In genomic region chr13:49461458-49462132, GRCm38 (mm10) we compare ENCODE assay signal across 10 mouse cellular contexts. TPM values are rescaled to one million over a fixed set of nuclear protein-coding genes. Genes with fewer than 3 reads are reported as not detected.
DNase-seq lines count a peak whose midpoint lies in the region; ATAC-seq and TF ChIP-seq lines count a peak whose summit lies in the region.
"Had no signal": no experiment of that assay in that cellular context is flagged by ENCODE, and none has a peak within 500 bp of the region (broad histone marks: within the 10 kb centered on the region; RNA-seq: fewer than 3 reads in every experiment).

No protein-coding gene starts in this region.

- peaks cover 10% of the 10 kb centered on the region for H3K4me1 ChIP-seq in lung, adult 2 months (ENCODE audit: control insufficient read depth, insufficient read depth, low read length)
- H3K4me1 ChIP-seq in stomach, embryonic 15.5 days: no peaks in the 10 kb centered on the region

- H3K9ac ChIP-seq in stomach, embryonic 15.5 days: no peak overlapping the region
- H3K9ac ChIP-seq: liver, embryonic 15.5 days had no signal

- DNase-seq in gastrocnemius, adult 2 months: peak; percentile 55
- DNase-seq in gastrocnemius, postnatal 36 days: no peak
- DNase-seq in lung, adult 18-20 months: peak; percentile 38 to 58
- no peak for DNase-seq in lung, adult 2 months
- DNase-seq in kidney, postnatal 36 days: peak; percentile 74 to 88
- DNase-seq in layer of hippocampus, adult 8-10 months (ENCODE audit: low spot score in 2 of 2): no peak
- DNase-seq in cerebellum, postnatal 36 days: no peak
- DNase-seq: cerebellum, adult 11-12 months had no signal

- TF ChIP-seq POLR2A in lung, adult 2 months (IDR thresholded peaks at IDR 0.05; ENCODE audit: borderline replicate concordance, extremely low read depth, low read depth, low read length): no peak

- no peak overlapping the region for H3K4me2 ChIP-seq in stomach, embryonic 15.5 days
- H3K4me2 ChIP-seq: liver, embryonic 15.5 days had no signal

- intact Hi-C loops in gastrocnemius, adult 2 months (cut with DNase I): no loop called here
- intact Hi-C loops in gastrocnemius, postnatal 36 days (cut with DNase I): no loop called here

- no peak for ATAC-seq in stomach, embryonic 15.5 days (ENCODE audit: insufficient read depth, low FRiP score, low read depth)

- peaks cover 7% of the 10 kb centered on the region; the same call in 1 of the 2 replicates for H3K36me3 ChIP-seq in stomach, embryonic 15.5 days

- no peaks in the 10 kb centered on the region for H3K27me3 ChIP-seq in stomach, embryonic 15.5 days (replicated peaks)
- H3K27me3 ChIP-seq: liver, embryonic 15.5 days had no signal

- H3K4me3 ChIP-seq in gastrocnemius, adult 2 months: no peak overlapping the region
- no peak overlapping the region for H3K4me3 ChIP-seq in lung, adult 2 months (replicated peaks; ENCODE audit: extremely low read depth, low read depth, low read length)
- H3K4me3 ChIP-seq in stomach, embryonic 15.5 days (replicated peaks): no peak overlapping the region
- H3K4me3 ChIP-seq: liver, embryonic 15.5 days had no signal

- no peaks in the 10 kb centered on the region for H3K9me3 ChIP-seq in stomach, embryonic 15.5 days
- H3K9me3 ChIP-seq: liver, embryonic 15.5 days had no signal

- no peak for TF ChIP-seq CTCF in gastrocnemius, adult 2 months (IDR thresholded peaks at IDR 0.05)
- TF ChIP-seq CTCF in lung, adult 2 months (IDR thresholded peaks at IDR 0.05; ENCODE audit: insufficient read depth, low read length): no peak

- peak overlapping the region; percentile 79 for H3K27ac ChIP-seq in gastrocnemius, adult 2 months
- peak overlapping the region; percentile 68 for H3K27ac ChIP-seq in stomach, embryonic 15.5 days
- H3K27ac ChIP-seq: liver, embryonic 15.5 days had no signal

- WGBS in lung, adult 2 months: 69% methylated on average over 15 of the region's 15 CpGs
- WGBS in stomach, embryonic 15.5 days: 84% methylated on average over 15 of the region's 15 CpGs

RNA-seq across cellular contexts. Expression of gene Tes3-ps, which starts 31.5 kb away (rescaled TPM):
- total RNA-seq in gastrocnemius, adult 2 months (2021): 1 to 10 TPM; 1.7 to 2.4 TPM
- 1 to 10 TPM; 1.3 to 2.0 TPM for total RNA-seq in gastrocnemius, postnatal 36 days (2021)
- not detected in 2 replicates for polyA plus RNA-seq in lung, adult 2 months (2012; rRNA removed)
- polyA plus RNA-seq in stomach, embryonic 15.5 days (2015; fragmentation: Nextera tagmentation; extraction: Ambion mirVana): 1.1 and 2.6 TPM in 2 replicates
- total RNA-seq in layer of hippocampus, adult 8-10 months (2022): 1 to 10 TPM in 3 of 4 experiments, under 1 TPM in 1; 0.79 to 2.0 (median 1.8) TPM

RNA-seq across cellular contexts. Expression of gene Ippk, which starts 40.5 kb away (rescaled TPM):
- total RNA-seq in gastrocnemius, adult 2 months (2021): 1 to 10 TPM; 5.6 to 6.3 TPM
- 1 to 10 TPM; 5.3 to 5.6 TPM for total RNA-seq in gastrocnemius, postnatal 36 days (2021)
- 4.9 and 7.3 TPM in 2 replicates for polyA plus RNA-seq in lung, adult 2 months (2012; rRNA removed)
- 17.3 and 20.9 TPM in 2 replicates for polyA plus RNA-seq in stomach, embryonic 15.5 days (2015; fragmentation: Nextera tagmentation; extraction: Ambion mirVana)
- total RNA-seq in layer of hippocampus, adult 8-10 months (2022): 10 to 100 TPM; 27.6 to 32.1 (median 30.7) TPM

RNA-seq across cellular contexts. Expression of gene Ecm2, which starts 43.0 kb away (rescaled TPM):
- 10 to 100 TPM in 1 of 2 experiments, 1 to 10 TPM in 1; 8.0 to 15.0 TPM for total RNA-seq in gastrocnemius, adult 2 months (2021)
- 1 to 10 TPM; 7.7 to 9.5 TPM for total RNA-seq in gastrocnemius, postnatal 36 days (2021)
- 3.1 and 7.5 TPM in 2 replicates for polyA plus RNA-seq in lung, adult 2 months (2012; rRNA removed)
- polyA plus RNA-seq in stomach, embryonic 15.5 days (2015; fragmentation: Nextera tagmentation; extraction: Ambion mirVana): 0.98 and 1.3 TPM in 2 replicates
- 1 to 10 TPM; 6.6 to 9.4 (median 7.3) TPM for total RNA-seq in layer of hippocampus, adult 8-10 months (2022)

Comparison
In these comparisons a context has a peak if more than half of its experiments do, and no peak if none do; other contexts are left out.
1. DNase-seq: peak in gastrocnemius, adult 2 months (single experiment), lung, adult 18-20 months (2 of 2) and kidney, postnatal 36 days (2 of 2); none in gastrocnemius, postnatal 36 days (0 of 2), lung, adult 2 months (single experiment), layer of hippocampus, adult 8-10 months (0 of 2) and cerebellum, postnatal 36 days (0 of 2).